Mouse (Mus musculus): ENCODE data around the gene Eef1a2. TPM values are rescaled to one million over a fixed set of nuclear protein-coding genes. Genes with fewer than 3 reads are reported as not detected.

Gene Eef1a2
- 0.60 TPM for polyA plus RNA-seq (2012; fragmentation: generic; extraction: Trizol)

- Histone ChIP-seq H3K4me3 (no peak within 1 kb of the TSS), H3ac (ENCODE audit: control insufficient read depth, insufficient read length) (no peak within 1 kb of the TSS), H3K79me2 (ENCODE audit: control insufficient read depth, insufficient read depth) (no peaks in the 10 kb centered on the region), H3K27me3 (ENCODE audit: control insufficient read depth, insufficient read depth, insufficient read length) (peaks cover 43% of the 10 kb centered on the region), H3K4me2 (ENCODE audit: low read depth) (no peak within 1 kb of the TSS), H3K36me3 (ENCODE audit: control insufficient read depth, insufficient read depth) (no peaks in the 10 kb centered on the region)
- TF ChIP-seq E2F4 (IDR thresholded peaks at IDR 0.05; ENCODE audit: insufficient read depth) = no peak
- no peak for TF ChIP-seq MYOD1 (IDR thresholded peaks at IDR 0.05; ENCODE audit: control insufficient read depth in 1 of 3, insufficient read length in 2 of 3, low read depth in 2 of 3)
- TF ChIP-seq POLR2A (IDR thresholded peaks at IDR 0.05; ENCODE audit: insufficient read length, low read depth) = no peak
- TF ChIP-seq POLR2AphosphoS2 (IDR thresholded peaks at IDR 0.05; ENCODE audit: insufficient read length, low read depth) = no peak
- TF ChIP-seq SRF (IDR thresholded peaks at IDR 0.05; ENCODE audit: control insufficient read depth, insufficient read length, low read depth) = no peak
- no peak for TF ChIP-seq REST (IDR thresholded peaks at IDR 0.05; ENCODE audit: insufficient read depth, insufficient read length)
- no peak for TF ChIP-seq TCF12 (IDR thresholded peaks at IDR 0.05; ENCODE audit: insufficient read depth, poor library complexity, severe bottlenecking)
- no peak for TF ChIP-seq USF1 (IDR thresholded peaks at IDR 0.05; ENCODE audit: low read depth)
- TF ChIP-seq TCF3 (IDR thresholded peaks at IDR 0.05; ENCODE audit: insufficient read length, low read depth) = no peak
- no peak for TF ChIP-seq CEBPB (IDR thresholded peaks at IDR 0.05; ENCODE audit: insufficient read depth, poor library complexity, severe bottlenecking)
- no peak for TF ChIP-seq MYOG (IDR thresholded peaks at IDR 0.05; ENCODE audit: control insufficient read depth in 1 of 3, insufficient read depth in 1 of 3, insufficient read length in 2 of 3, low read depth in 2 of 3)
- no peak for TF ChIP-seq MAX (IDR thresholded peaks at IDR 0.05; ENCODE audit: low read depth)
Observed at GRCm38 (mm10) chr2:181156248-181157121, at the start of gene Eef1a2. TSS of gene Eef1a2 (minus strand) at chr2:181157014.

DNA sequence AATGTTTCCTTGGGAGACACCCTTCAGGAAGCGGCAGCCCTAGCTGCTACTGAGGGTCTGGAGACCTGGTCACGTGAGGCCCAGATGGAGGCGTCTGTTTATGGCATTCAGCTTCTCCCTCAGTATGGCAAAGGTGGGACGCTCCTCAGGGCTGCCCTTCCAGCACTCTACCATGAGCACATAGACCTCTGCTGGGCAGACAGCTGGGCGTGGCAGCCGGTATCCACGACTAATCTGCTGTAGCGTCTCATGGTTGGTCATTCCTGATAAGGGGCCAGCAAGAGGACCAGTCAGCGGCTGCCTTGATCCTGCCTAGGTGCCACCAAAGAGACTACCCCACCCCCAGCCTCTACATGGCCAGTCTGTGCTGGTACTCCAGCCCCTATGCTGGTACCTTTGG is 49.3 kb upstream of the Eef1a2 start:
- Histone ChIP-seq H3K27me3 (ENCODE audit: control insufficient read depth, insufficient read depth, insufficient read length) (peaks cover 63% of the 10 kb centered on the region), H3K4me2 (ENCODE audit: low read depth) (no peak overlapping the region), H3K4me3 (no peak overlapping the region), H3K79me2 (ENCODE audit: control insufficient read depth, insufficient read depth) (no peaks in the 10 kb centered on the region), H3K36me3 (ENCODE audit: control insufficient read depth, insufficient read depth) (no peaks in the 10 kb centered on the region), H3ac (ENCODE audit: control insufficient read depth, insufficient read length) (no peak overlapping the region)
- TF ChIP-seq MYOD1 (IDR thresholded peaks at IDR 0.05; ENCODE audit: control insufficient read depth in 1 of 3, insufficient read length in 2 of 3, low read depth in 2 of 3) = no peak
- no peak for TF ChIP-seq MYOG (IDR thresholded peaks at IDR 0.05; ENCODE audit: control insufficient read depth in 1 of 3, insufficient read depth in 1 of 3, insufficient read length in 2 of 3, low read depth in 2 of 3)
- TF ChIP-seq REST (IDR thresholded peaks at IDR 0.05; ENCODE audit: insufficient read depth, insufficient read length) = no peak
- no peak for TF ChIP-seq TCF3 (IDR thresholded peaks at IDR 0.05; ENCODE audit: insufficient read length, low read depth)
- no peak for TF ChIP-seq USF1 (IDR thresholded peaks at IDR 0.05; ENCODE audit: low read depth)
- no peak for TF ChIP-seq E2F4 (IDR thresholded peaks at IDR 0.05; ENCODE audit: insufficient read depth)
- no peak for TF ChIP-seq CEBPB (IDR thresholded peaks at IDR 0.05; ENCODE audit: insufficient read depth, poor library complexity, severe bottlenecking)
- no peak for TF ChIP-seq POLR2A (IDR thresholded peaks at IDR 0.05; ENCODE audit: insufficient read length, low read depth)

DNA sequence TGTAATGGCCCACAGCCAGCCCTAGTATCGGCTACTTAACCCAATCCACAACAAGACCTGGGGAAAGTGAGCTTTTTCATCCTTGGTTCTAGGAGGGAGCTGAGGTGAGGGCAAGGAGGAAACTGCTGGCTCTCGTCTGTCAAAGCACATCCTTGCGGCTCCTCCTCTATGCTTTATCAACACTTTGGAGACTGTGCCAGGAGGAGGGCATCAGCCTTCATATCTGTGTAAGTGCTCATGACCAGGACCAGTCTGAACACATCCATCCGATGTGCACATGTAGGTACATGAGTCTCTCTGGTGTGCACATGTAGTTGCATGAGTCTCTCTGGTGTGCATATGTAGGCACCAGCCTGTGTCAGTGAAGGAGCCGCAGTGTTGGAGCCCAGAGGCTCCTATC is 48.9 kb upstream of the Eef1a2 start:
- H3ac ChIP-seq (ENCODE audit: control insufficient read depth, insufficient read length) = no peak overlapping the region
- TF ChIP-seq TCF3 (IDR thresholded peaks at IDR 0.05; ENCODE audit: insufficient read length, low read depth) = no peak
- TF ChIP-seq POLR2AphosphoS2 (IDR thresholded peaks at IDR 0.05; ENCODE audit: insufficient read length, low read depth) = no peak
- no peak for TF ChIP-seq USF1 (IDR thresholded peaks at IDR 0.05; ENCODE audit: low read depth)
- no peak for TF ChIP-seq REST (IDR thresholded peaks at IDR 0.05; ENCODE audit: insufficient read depth, insufficient read length)
- no peak for TF ChIP-seq MYOD1 (IDR thresholded peaks at IDR 0.05; ENCODE audit: control insufficient read depth in 1 of 3, insufficient read length in 2 of 3, low read depth in 2 of 3)
- no peak for TF ChIP-seq TCF12 (IDR thresholded peaks at IDR 0.05; ENCODE audit: insufficient read depth, poor library complexity, severe bottlenecking)
- TF ChIP-seq MYOG (IDR thresholded peaks at IDR 0.05; ENCODE audit: control insufficient read depth in 1 of 3, insufficient read depth in 1 of 3, insufficient read length in 2 of 3, low read depth in 2 of 3) = no peak

DNA sequence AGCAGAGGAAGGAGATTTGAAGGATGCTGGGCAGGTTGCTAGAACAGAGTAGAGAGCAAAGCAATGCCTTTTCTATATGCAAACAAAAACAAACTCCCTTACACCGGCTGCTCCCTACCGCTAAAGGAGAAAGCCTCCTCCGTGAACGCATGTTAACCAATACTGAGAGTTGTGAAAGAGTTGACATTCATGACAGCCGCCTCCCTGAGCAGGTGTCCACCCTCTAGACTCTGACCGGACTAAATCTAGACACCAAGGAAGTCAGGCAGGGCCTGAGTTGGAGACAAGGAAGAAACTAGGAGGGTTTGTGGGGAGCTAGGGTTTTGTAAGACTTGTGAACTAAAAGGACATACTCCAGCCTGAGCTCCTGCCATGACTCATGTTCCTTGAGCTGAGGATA is 46.1 kb upstream of the Eef1a2 start:
- TF ChIP-seq TCF3 (IDR thresholded peaks at IDR 0.05; ENCODE audit: insufficient read length, low read depth) (no peak), MYOG (IDR thresholded peaks at IDR 0.05; ENCODE audit: control insufficient read depth in 1 of 3, insufficient read depth in 1 of 3, insufficient read length in 2 of 3, low read depth in 2 of 3) (no peak), REST (IDR thresholded peaks at IDR 0.05; ENCODE audit: insufficient read depth, insufficient read length) (no peak), CEBPB (IDR thresholded peaks at IDR 0.05; ENCODE audit: insufficient read depth, poor library complexity, severe bottlenecking) (no peak), POLR2AphosphoS2 (IDR thresholded peaks at IDR 0.05; ENCODE audit: insufficient read length, low read depth) (no peak), USF1 (IDR thresholded peaks at IDR 0.05; ENCODE audit: low read depth) (no peak), MAX (IDR thresholded peaks at IDR 0.05; ENCODE audit: low read depth) (no peak), POLR2A (IDR thresholded peaks at IDR 0.05; ENCODE audit: insufficient read length, low read depth) (no peak), E2F4 (IDR thresholded peaks at IDR 0.05; ENCODE audit: insufficient read depth) (no peak), SRF (IDR thresholded peaks at IDR 0.05; ENCODE audit: control insufficient read depth, insufficient read length, low read depth) (no peak), MYOD1 (IDR thresholded peaks at IDR 0.05; ENCODE audit: control insufficient read depth in 1 of 3, insufficient read length in 2 of 3, low read depth in 2 of 3) (no peak), TCF12 (IDR thresholded peaks at IDR 0.05; ENCODE audit: insufficient read depth, poor library complexity, severe bottlenecking) (no peak)
- Histone ChIP-seq H3K79me2 (ENCODE audit: control insufficient read depth, insufficient read depth) (no peaks in the 10 kb centered on the region), H3ac (ENCODE audit: control insufficient read depth, insufficient read length) (no peak overlapping the region), H3K4me2 (ENCODE audit: low read depth) (no peak overlapping the region), H3K4me3 (no peak overlapping the region), H3K36me3 (ENCODE audit: control insufficient read depth, insufficient read depth) (no peaks in the 10 kb centered on the region), H3K27me3 (ENCODE audit: control insufficient read depth, insufficient read depth, insufficient read length) (peaks cover 64% of the 10 kb centered on the region)

More for the DNA sequence above, 48.9 kb upstream of the Eef1a2 start:
- H3K36me3 ChIP-seq (ENCODE audit: control insufficient read depth, insufficient read depth) = no peaks in the 10 kb centered on the region
- no peaks in the 10 kb centered on the region for H3K79me2 ChIP-seq (ENCODE audit: control insufficient read depth, insufficient read depth)
- no peak overlapping the region for H3K4me3 ChIP-seq
- peaks cover 63% of the 10 kb centered on the region for H3K27me3 ChIP-seq (ENCODE audit: control insufficient read depth, insufficient read depth, insufficient read length)
- no peak overlapping the region for H3K4me2 ChIP-seq (ENCODE audit: low read depth)
